Mouse (Mus musculus) hindbrain, embryonic 16.5 days (tissue): ENCODE results near the gene Add3. TPM values are rescaled to one million over a fixed set of nuclear protein-coding genes. Genes with fewer than 3 reads are reported as not detected.

ENCODE experiments used
- ATAC-seq: fragments of 200-750 bp; cut with Nextera tagmentation; 2 replicates; pipeline ENCODE4 v1.8.0; 2017; ENCODE audit warnings: moderate TSS enrichment, moderate library complexity
- H3K27ac ChIP-seq: fragments of 300-500 bp; sonication (generic); 2 replicates; pipeline ENCODE4 v1.5.1; 2014; ENCODE audit warnings: low read depth, mild to moderate bottlenecking, control low read depth, low read length, moderate library complexity
- H3K27me3 ChIP-seq: fragments of 300-500 bp; sonication (generic); replicated peaks from 2 replicates; pipeline ENCODE4 v1.6.1; 2014; ENCODE audit warnings: low read length; ENCODE audit not compliant: control insufficient read depth, insufficient read depth
- H3K36me3 ChIP-seq: fragments of 300-500 bp; sonication (generic); 2 replicates; pipeline ENCODE4 v1.6.1; 2014; ENCODE audit warnings: mild to moderate bottlenecking, low read length, moderate library complexity, mixed read lengths; ENCODE audit not compliant: control insufficient read depth, insufficient read depth
- H3K4me1 ChIP-seq: fragments of 300-500 bp; sonication (generic); 2 replicates; pipeline ENCODE4 v1.6.1; 2014; ENCODE audit warnings: low read depth, low read length; ENCODE audit not compliant: control insufficient read depth, insufficient read depth
- H3K4me2 ChIP-seq: fragments of 300-500 bp; sonication (generic); 2 replicates; pipeline ENCODE4 v1.6.1; 2014; ENCODE audit warnings: mild to moderate bottlenecking, low read length, control low read depth, moderate library complexity
- H3K4me3 ChIP-seq: fragments of 300-500 bp; sonication (generic); 2 replicates; pipeline ENCODE4 v1.5.1; 2014; ENCODE audit warnings: mild to moderate bottlenecking, low read length, control low read depth, moderate library complexity
- H3K9ac ChIP-seq: fragments of 300-500 bp; sonication (generic); 2 replicates; pipeline ENCODE4 v1.6.1; 2014; ENCODE audit warnings: low read depth, mild to moderate bottlenecking, control low read depth, low read length, moderate library complexity
- H3K9me3 ChIP-seq: fragments of 300-500 bp; sonication (generic); 2 replicates; pipeline ENCODE4 v1.6.1; 2014; ENCODE audit warnings: mild to moderate bottlenecking, low read length, moderate library complexity; ENCODE audit not compliant: control insufficient read depth
- WGBS: fragments of 180-500 bp; shearing (Covaris S2); extraction: QIAGEN DNeasy Blood & Tissue Kit; methylation state at CpG from one replicate; pipeline ENCODE4 v1.1.7; 2014; 5-methylcytosine and 5-hydroxymethylcytosine counted together
- polyA plus RNA-seq: library from polyadenylated mRNA; unstranded; fragments of >200 nt; fragmentation: Nextera tagmentation; extraction: Ambion mirVana; gene quantifications from 2 replicates; pipeline ENCODE4 v1.2.1, GENCODE M21; 2015

The Add3 gene
- polyA plus RNA-seq, 1 experiment from 2014 or later: 51.6 TPM

GRCm38 (mm10) chr19:53141251-53142072 is 1.2 kb downstream of the Add3 start:
- peak overlapping the region; percentile 72 for H3K9ac ChIP-seq
- H3K4me1 ChIP-seq: peaks cover 16% of the 10 kb centered on the region
- under 1% methylated on average over 23 of the region's 23 CpGs for WGBS
- no peaks in the 10 kb centered on the region for H3K36me3 ChIP-seq
- H3K4me3 ChIP-seq: peak overlapping the region; percentile 85
- peak overlapping the region; percentile 88 for H3K4me2 ChIP-seq
- H3K9me3 ChIP-seq: no peaks in the 10 kb centered on the region
- ATAC-seq: peak; percentile 5
- 0 out of 2 replicates have a peak, but pooled peaks cover 3% of the 10 kb centered on the region for H3K27me3 ChIP-seq
- peak overlapping the region; percentile 80 for H3K27ac ChIP-seq

GRCm38 (mm10) chr19:53142190-53143107 is 2.2 kb downstream of the Add3 start:
- peak overlapping the region; percentile 85 for H3K4me3 ChIP-seq
- 0 out of 2 replicates have a peak, but pooled peaks cover 3% of the 10 kb centered on the region for H3K27me3 ChIP-seq
- no peaks in the 10 kb centered on the region for H3K9me3 ChIP-seq
- under 1% methylated on average over 64 of the region's 84 CpGs for WGBS
- peak overlapping the region; percentile 80 for H3K27ac ChIP-seq
- H3K4me2 ChIP-seq: peak overlapping the region; percentile 88
- H3K4me1 ChIP-seq: peaks cover 16% of the 10 kb centered on the region
- no peaks in the 10 kb centered on the region for H3K36me3 ChIP-seq
- peak overlapping the region; percentile 84 for H3K9ac ChIP-seq
- peak; percentile 96 for ATAC-seq

- Histone ChIP-seq H3K36me3 (no peaks in the 10 kb centered on the region), H3K4me2 (peak overlapping the region; percentile 88), H3K4me1 (peaks cover 16% of the 10 kb centered on the region), H3K27me3 (0 out of 2 replicates have a peak, but pooled peaks cover 2% of the 10 kb centered on the region), H3K9ac (peak overlapping the region; percentile 84), H3K9me3 (no peaks in the 10 kb centered on the region), H3K27ac (peak overlapping the region; percentile 80), H3K4me3 (peak overlapping the region; percentile 85)
- under 1% methylated on average over 31 of the region's 48 CpGs for WGBS
- ATAC-seq: peak; percentile 7
Measured at GRCm38 (mm10) chr19:53143108-53143971, 3.1 kb downstream of the Add3 start.

GRCm38 (mm10) chr19:53145075-53145474 is 4.8 kb downstream of the Add3 start:
- no peaks in the 10 kb centered on the region for H3K9me3 ChIP-seq
- H3K4me2 ChIP-seq: no peak overlapping the region
- ATAC-seq: no peak
- H3K4me1 ChIP-seq: peaks cover 16% of the 10 kb centered on the region
- no peak overlapping the region for H3K9ac ChIP-seq
- no peaks in the 10 kb centered on the region for H3K36me3 ChIP-seq
- H3K27me3 ChIP-seq: no peaks in the 10 kb centered on the region
- no peak overlapping the region for H3K4me3 ChIP-seq
- H3K27ac ChIP-seq: no peak overlapping the region
- 16% methylated on average over 2 of the region's 2 CpGs for WGBS

GRCm38 (mm10) chr19:53149381-53149780 is 9.1 kb downstream of the Add3 start:
- Histone ChIP-seq H3K27ac (no peak overlapping the region), H3K4me3 (no peak overlapping the region)
- 9% methylated on average over 3 of the region's 3 CpGs for WGBS

GRCm38 (mm10) chr19:53152451-53152850 is 12.2 kb downstream of the Add3 start:
- H3K27ac ChIP-seq: no peak overlapping the region
- H3K4me3 ChIP-seq: no peak overlapping the region
- H3K36me3 ChIP-seq: no peaks in the 10 kb centered on the region
- 85% methylated on average over 4 of the region's 4 CpGs for WGBS
- H3K9me3 ChIP-seq: no peaks in the 10 kb centered on the region
- H3K4me1 ChIP-seq: no peaks in the 10 kb centered on the region
- H3K27me3 ChIP-seq: no peaks in the 10 kb centered on the region
- no peak overlapping the region for H3K9ac ChIP-seq
- no peak for ATAC-seq
- H3K4me2 ChIP-seq: no peak overlapping the region

More at GRCm38 (mm10) chr19:53149381-53149780, 9.1 kb downstream of the Add3 start:
- Histone ChIP-seq H3K4me1 (peaks cover under 1% of the 10 kb centered on the region; the same call in 1 of the 2 replicates), H3K36me3 (no peaks in the 10 kb centered on the region), H3K9me3 (no peaks in the 10 kb centered on the region), H3K9ac (no peak overlapping the region), H3K27me3 (no peaks in the 10 kb centered on the region), H3K4me2 (no peak overlapping the region)
- ATAC-seq: no peak

- Histone ChIP-seq H3K4me2 (no peak overlapping the region), H3K4me3 (no peak overlapping the region), H3K27me3 (no peaks in the 10 kb centered on the region), H3K9me3 (no peaks in the 10 kb centered on the region), H3K4me1 (no peaks in the 10 kb centered on the region), H3K27ac (no peak overlapping the region), H3K9ac (no peak overlapping the region), H3K36me3 (no peaks in the 10 kb centered on the region)
- no peak for ATAC-seq
- WGBS: 80% methylated on average over 4 of the region's 4 CpGs
Measured at GRCm38 (mm10) chr19:53153096-53153495, 12.9 kb downstream of the Add3 start.

GRCm38 (mm10) chr19:53154156-53154555 is 13.9 kb downstream of the Add3 start:
- WGBS: 88% methylated on average over 3 of the region's 3 CpGs
- Histone ChIP-seq H3K4me2 (no peak overlapping the region), H3K4me1 (no peaks in the 10 kb centered on the region), H3K27ac (no peak overlapping the region), H3K9me3 (no peaks in the 10 kb centered on the region), H3K27me3 (no peaks in the 10 kb centered on the region), H3K4me3 (no peak overlapping the region), H3K9ac (no peak overlapping the region), H3K36me3 (no peaks in the 10 kb centered on the region)
- no peak for ATAC-seq
